Mouse (Mus musculus) bone marrow macrophage, adult 2 months (primary cell): Measurements from ENCODE around the gene Nudt16l1. TPM values are rescaled to one million over a fixed set of nuclear protein-coding genes. Genes with fewer than 3 reads are reported as not detected.
A peak's percentile ranks its signal among the peaks of the same experiment; 100 is the strongest.

Source experiments
- H3K27ac ChIP-seq: 2 replicates; pipeline ENCODE4 v1.5.1; 2012; ENCODE audit warnings: low read depth, low read length; ENCODE audit not compliant: insufficient read depth
- H3K4me1 ChIP-seq: 2 replicates; pipeline ENCODE4 v1.6.1; 2012; ENCODE audit warnings: low read length; ENCODE audit not compliant: control insufficient read depth, insufficient read depth
- H3K4me3 ChIP-seq: 2 replicates; pipeline ENCODE4 v1.5.1; 2012; ENCODE audit warnings: mild to moderate bottlenecking, low read length, moderate library complexity; ENCODE audit not compliant: insufficient read depth
- CTCF ChIP-seq: IDR thresholded peaks from 2 replicates; pipeline ENCODE4 v1.5.1; 2012; ENCODE audit warnings: low read depth, mild to moderate bottlenecking, low read length, moderate library complexity
- POLR2A ChIP-seq: IDR thresholded peaks from 2 replicates; pipeline ENCODE4 v1.6.1; 2012; ENCODE audit warnings: mild to moderate bottlenecking, low read depth, low read length, borderline replicate concordance
- polyA plus RNA-seq: library from polyadenylated mRNA; stranded (reverse); fragments of >200 nt; gene quantifications from 2 replicates; pipeline ENCODE4 v1.2.4, GENCODE M21; 2012; ENCODE audit not compliant: missing spikeins, insufficient read depth, insufficient read length

The Nudt16l1 gene
- polyA plus RNA-seq, 1 experiment = 44.3 TPM

DNA sequence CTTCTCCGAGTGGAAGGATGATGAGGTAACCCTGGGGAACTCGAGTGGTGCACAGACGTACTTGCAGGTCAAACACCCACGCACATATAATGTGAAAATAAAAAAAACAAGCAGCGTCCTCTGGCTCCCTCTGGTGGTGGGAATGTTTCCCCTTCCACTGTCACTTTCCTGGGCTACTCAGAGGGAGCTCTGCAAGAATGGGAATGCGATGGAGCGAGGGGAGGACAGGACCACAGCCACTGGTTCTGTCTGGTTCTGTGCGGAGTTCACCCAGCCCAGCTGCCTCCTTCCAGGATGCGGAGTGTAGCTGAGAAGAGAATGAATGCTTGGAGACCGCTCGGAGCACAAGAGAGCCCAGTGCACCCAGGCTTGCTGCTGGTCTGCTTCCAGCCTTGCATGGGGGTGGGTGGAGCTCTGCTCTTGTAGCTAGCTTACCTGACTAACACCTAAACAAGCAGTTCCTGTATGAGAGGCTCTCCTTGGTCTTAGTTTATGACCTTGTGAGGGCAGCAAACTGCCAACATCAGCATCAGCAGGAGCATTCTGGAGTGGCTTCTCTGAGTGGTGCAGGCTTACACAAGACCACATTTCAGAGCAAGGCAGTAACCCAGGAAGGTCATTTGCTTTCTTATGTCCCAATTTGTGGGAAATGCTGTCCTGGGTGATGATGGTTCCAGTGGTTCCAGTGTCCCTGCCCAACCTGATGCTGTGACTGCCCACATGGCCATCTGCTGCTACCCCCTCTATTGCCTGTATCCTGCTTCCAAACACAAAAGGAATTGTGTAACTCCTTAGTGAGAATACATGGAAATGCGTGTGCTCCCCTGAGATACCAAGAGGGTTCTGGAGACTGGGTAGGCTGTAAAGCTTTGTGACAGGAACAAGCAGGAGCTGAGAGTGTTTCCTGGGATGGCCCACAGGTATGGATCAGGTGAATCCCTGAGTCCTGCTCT is 24.5 kb upstream of the Nudt16l1 start:
- H3K4me1 ChIP-seq = peaks cover 32% of the 10 kb centered on the region
- TF ChIP-seq CTCF (peak; percentile 94), POLR2A (no peak)
- peak overlapping the region; percentile 44 for H3K4me3 ChIP-seq
- H3K27ac ChIP-seq = peak overlapping the region; percentile 97

DNA sequence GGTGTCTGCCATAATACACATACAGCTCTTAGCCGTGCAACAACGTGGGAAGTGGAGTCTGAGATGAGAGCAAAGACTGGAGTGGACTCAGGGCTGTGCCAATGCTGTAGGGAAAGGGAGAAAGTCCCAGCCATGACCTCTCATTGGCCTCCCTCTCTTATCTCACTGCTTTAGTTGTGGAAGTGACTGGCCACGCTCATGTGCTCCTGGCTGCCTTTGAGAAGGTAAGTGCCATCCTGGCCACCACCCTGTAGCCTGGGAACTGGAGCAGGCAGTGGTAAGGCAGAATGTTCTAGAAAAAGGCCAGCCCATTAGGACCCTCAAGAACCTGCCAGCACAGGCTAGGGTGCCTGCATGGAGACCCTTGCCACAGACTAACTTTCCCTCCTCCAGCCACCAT is 22.6 kb upstream of the Nudt16l1 start:
- no peak overlapping the region for H3K27ac ChIP-seq
- peaks cover 41% of the 10 kb centered on the region for H3K4me1 ChIP-seq
- no peak for TF ChIP-seq CTCF
- no peak for TF ChIP-seq POLR2A
- no peak overlapping the region for H3K4me3 ChIP-seq

DNA sequence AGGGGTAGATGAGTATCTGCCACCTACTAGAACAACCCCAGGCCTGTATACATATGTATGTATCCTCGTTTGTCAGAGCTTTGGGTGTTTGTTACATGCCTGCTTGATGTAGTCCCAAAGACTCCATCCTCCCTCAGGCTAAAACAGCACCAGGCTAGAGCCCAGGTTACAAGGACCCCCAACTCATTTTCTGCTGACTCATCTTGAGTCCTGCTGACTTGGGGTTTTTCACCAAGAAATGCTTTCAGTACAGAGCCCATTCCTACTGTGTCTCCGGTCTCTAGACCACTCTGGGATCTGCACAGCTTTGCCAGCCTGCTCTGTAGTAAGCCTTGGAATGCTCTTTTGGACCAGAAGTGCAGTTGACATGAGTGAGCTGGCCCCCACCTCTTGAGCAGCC is 22.0 kb upstream of the Nudt16l1 start:
- TF ChIP-seq CTCF (no peak), POLR2A (no peak)
- H3K27ac ChIP-seq = no peak overlapping the region
- peaks cover 44% of the 10 kb centered on the region for H3K4me1 ChIP-seq
- no peak overlapping the region for H3K4me3 ChIP-seq

DNA sequence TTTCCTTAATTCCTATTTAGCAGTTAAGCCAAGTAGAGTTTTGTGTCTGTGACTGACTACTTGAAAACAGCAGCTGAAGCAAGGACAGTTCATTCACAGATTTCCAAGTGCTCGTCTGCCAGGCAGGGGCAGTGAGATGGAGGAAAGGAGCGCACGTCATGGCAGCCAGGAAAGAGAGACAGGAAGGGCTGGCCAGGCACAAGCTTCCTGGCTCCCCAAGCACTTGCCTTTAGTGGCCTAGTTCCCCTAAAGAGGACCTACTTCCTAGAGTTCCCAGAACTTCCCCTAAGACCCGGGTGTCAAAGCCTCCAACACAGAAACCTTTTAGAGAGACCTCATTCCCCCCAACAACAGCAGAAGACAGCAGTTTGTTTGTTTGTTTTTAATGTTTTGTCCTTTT is 18.0 kb upstream of the Nudt16l1 start:
- H3K4me1 ChIP-seq = peaks cover 25% of the 10 kb centered on the region
- no peak overlapping the region for H3K4me3 ChIP-seq
- H3K27ac ChIP-seq = peak overlapping the region; percentile 71
- TF ChIP-seq CTCF (no peak), POLR2A (no peak)

DNA sequence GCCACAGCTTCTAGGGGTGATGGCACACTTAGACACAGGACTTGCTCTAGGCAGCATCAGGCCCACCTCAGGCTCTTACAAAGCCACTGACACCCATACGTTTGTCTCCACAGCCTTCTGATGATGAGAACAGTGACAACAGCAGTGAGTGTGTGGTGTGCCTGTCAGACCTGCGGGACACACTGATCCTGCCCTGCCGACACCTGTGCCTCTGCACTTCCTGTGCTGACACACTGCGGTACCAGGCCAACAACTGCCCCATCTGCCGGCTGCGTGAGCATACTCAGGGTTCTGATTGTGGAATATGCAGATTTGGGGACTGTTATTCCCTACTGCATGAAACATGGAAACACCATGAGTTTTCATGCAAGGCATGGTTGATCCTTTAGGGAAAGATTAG is 16.1 kb upstream of the Nudt16l1 start:
- no peak for TF ChIP-seq CTCF
- no peak for TF ChIP-seq POLR2A
- Histone ChIP-seq H3K4me1 (peaks cover 16% of the 10 kb centered on the region), H3K4me3 (no peak overlapping the region), H3K27ac (no peak overlapping the region)

DNA sequence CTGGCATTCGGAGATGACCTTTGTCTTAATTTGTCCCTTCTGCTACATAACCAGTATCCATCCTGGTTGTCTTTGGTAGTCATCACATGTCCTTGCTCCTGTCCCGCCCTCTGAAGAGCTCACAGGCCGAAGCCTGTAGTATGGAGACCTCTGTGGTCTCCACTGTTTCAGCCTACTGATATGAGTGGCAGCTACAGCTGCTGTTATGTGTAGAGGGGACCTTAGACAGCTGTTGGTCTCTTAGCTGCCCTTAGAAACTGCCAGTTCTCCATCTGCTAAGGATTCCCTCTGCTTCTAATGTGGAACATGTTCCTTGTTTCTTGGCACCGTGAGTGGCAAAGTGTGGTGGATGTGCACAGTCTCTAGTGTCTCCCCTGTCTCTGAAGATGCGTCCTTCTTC is 14.6 kb upstream of the Nudt16l1 start:
- H3K4me1 ChIP-seq = peaks cover 16% of the 10 kb centered on the region
- TF ChIP-seq POLR2A = no peak
- no peak for TF ChIP-seq CTCF
- H3K4me3 ChIP-seq = no peak overlapping the region
- H3K27ac ChIP-seq = no peak overlapping the region

DNA sequence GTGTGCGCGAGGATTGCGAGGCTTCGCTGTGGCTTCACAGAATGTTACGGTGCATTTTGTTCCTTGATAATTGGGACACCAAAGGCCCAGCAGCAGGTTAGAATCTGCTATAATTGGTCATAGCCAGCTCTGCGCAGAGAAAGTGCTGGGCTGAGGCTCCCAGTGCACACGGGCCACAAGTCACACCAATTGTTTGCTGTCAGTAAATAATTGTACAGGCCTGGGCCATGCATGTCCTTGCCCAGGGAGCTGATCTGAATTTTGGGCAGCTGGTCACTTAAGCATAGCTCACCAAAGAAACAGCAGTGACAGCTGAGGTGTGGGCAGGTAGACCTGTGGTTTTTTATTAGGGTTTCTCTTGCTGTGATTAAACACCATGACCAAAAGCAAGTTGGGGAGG is 10.6 kb upstream of the Nudt16l1 start:
- TF ChIP-seq POLR2A (no peak), CTCF (no peak)
- H3K27ac ChIP-seq = no peak overlapping the region
- no peaks in the 10 kb centered on the region; the same call in 1 of the 2 replicates for H3K4me1 ChIP-seq
- no peak overlapping the region for H3K4me3 ChIP-seq

DNA sequence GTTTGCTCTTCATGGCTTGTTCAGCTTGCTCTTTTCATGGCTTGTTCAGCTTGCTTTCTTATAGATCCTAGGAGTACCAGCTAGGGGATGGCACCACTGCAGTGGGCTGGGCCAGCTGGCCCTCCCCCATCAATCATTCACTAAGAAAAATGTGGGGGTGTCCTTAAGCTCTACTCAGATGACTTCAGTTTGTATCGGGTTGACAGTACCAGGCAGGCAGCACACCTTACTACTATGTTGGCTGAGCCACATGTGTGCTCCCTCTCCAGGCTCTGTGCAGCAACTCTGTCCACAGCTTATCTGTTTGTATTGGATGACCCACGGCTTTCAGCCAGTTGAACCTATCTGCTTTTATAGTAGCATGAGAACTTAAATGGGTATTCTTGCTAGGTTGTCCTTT is 10.1 kb upstream of the Nudt16l1 start:
- Histone ChIP-seq H3K4me1 (no peaks in the 10 kb centered on the region; the same call in 1 of the 2 replicates), H3K4me3 (no peak overlapping the region), H3K27ac (no peak overlapping the region)
- TF ChIP-seq POLR2A (no peak), CTCF (no peak)

DNA sequence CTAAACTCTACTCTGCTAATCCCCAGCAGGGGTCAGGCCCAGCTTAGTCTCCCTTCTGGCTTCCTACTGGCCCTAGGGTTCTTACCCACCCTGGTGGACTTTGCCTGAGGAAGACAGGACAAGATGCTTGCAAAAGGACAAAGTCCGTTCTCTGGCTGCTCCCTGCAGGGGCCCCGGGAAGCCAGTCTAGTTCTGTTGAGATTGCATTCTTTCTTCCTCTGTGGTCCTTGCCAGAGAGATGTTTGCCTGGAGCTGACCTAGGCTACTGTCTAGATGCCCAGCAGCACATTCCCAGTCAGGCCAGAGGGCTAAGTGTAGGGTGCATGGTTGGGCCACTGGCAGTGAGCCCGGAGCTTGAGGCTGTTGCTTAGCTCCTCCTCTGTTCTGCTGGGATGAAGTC is 6.1 kb upstream of the Nudt16l1 start:
- Histone ChIP-seq H3K4me3 (no peak overlapping the region), H3K4me1 (peaks cover 25% of the 10 kb centered on the region), H3K27ac (no peak overlapping the region)
- no peak for TF ChIP-seq CTCF
- TF ChIP-seq POLR2A = no peak

DNA sequence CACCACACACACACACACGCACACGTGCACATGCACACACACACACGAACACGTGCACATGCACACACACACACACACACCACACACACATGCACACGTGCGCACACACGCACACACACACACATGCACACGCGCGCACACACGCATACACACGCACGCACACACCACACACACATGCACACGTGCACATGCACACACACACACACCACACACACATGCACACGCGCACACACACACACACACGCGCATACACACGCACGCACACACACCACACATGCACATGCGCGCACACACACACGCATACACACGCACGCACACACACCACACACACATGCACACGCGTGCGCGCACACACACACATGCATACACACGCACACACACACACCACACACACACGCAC is 3.1 kb upstream of the Nudt16l1 start:
- Histone ChIP-seq H3K4me1 (peaks cover 38% of the 10 kb centered on the region), H3K4me3 (no peak overlapping the region), H3K27ac (peak overlapping the region; percentile 89)
- no peak for TF ChIP-seq CTCF
- no peak for TF ChIP-seq POLR2A
